Mouse (Mus musculus) forebrain, embryonic 10.5 days (tissue): ENCODE measurements around the gene Ttc26. TPM values are rescaled to one million over a fixed set of nuclear protein-coding genes. Genes with fewer than 3 reads are reported as not detected.
"Not testable (repeated sequence)": the region's sequence is repeated elsewhere in the genome, so short reads cannot be mapped to it uniquely, and the experiment has no call there.

ENCODE experiments used
- DNase-seq: peaks from one replicate; pipeline ENCODE4 v3.0.0-alpha.2; 2017; ENCODE audit warnings: low spot score; ENCODE audit errors: extremely low spot score
- H3K27ac ChIP-seq: fragments of 300-500 bp; sonication (generic); 2 replicates; pipeline ENCODE4 v1.5.1; 2016; ENCODE audit warnings: mild to moderate bottlenecking
- H3K27me3 ChIP-seq: fragments of 300-500 bp; sonication (generic); 2 replicates; pipeline ENCODE4 v1.6.1; 2016; ENCODE audit warnings: mild to moderate bottlenecking; ENCODE audit not compliant: poor library complexity, severe bottlenecking
- H3K36me3 ChIP-seq: fragments of 300-500 bp; sonication (generic); replicated peaks from 2 replicates; pipeline ENCODE4 v1.6.1; 2016; ENCODE audit warnings: mild to moderate bottlenecking, moderate library complexity
- H3K4me1 ChIP-seq: fragments of 300-500 bp; sonication (generic); 2 replicates; pipeline ENCODE4 v1.6.1; 2016
- H3K4me3 ChIP-seq: fragments of 300-500 bp; sonication (generic); 2 replicates; pipeline ENCODE4 v1.5.1; 2016; ENCODE audit warnings: mild to moderate bottlenecking, moderate library complexity
- H3K9me3 ChIP-seq: fragments of 300-500 bp; sonication (generic); 2 replicates; pipeline ENCODE4 v1.6.1; 2016; ENCODE audit warnings: mild to moderate bottlenecking, moderate library complexity
- WGBS: fragments of 180-500 bp; shearing (Covaris S2); methylation state at CpG from one replicate; pipeline ENCODE4 v1.1.7; 2016; 5-methylcytosine and 5-hydroxymethylcytosine counted together
- polyA plus RNA-seq: library from polyadenylated mRNA; unstranded; fragments of >200 nt; fragmentation: Nextera tagmentation; extraction: Ambion mirVana; gene quantifications from 2 replicates; pipeline ENCODE4 v1.2.1, GENCODE M21; 2016

Ttc26 gene
- polyA plus RNA-seq, 1 experiment from 2014 or later = 15.2 TPM

DNA sequence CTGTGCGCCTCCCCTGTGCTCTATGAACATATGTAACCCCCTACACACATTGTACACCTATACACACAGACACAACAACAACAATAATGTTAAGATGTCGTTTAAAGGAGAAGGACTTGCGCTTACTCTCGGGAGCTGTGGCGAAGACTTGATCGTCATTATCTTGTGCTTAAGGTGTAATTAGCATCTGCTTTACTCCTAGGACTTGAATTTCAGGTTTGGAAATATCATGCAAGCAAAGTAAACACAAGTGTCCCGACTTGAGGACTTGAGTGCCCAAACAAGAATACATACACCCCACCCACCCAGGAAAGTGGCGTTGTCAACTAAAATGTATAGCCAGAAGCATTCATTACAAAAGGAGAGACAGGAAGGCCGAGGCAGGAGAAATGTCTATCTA, 31.5 kb upstream of the Ttc26 start:
- Histone ChIP-seq H3K27me3 (peaks cover 60% of the 10 kb centered on the region), H3K36me3 (no peaks in the 10 kb centered on the region), H3K4me3 (no peak overlapping the region), H3K4me1 (peaks cover 15% of the 10 kb centered on the region), H3K9me3 (no peaks in the 10 kb centered on the region), H3K27ac (no peak overlapping the region)
- no peak for DNase-seq
- WGBS = 76% methylated on average over 9 of the region's 9 CpGs

DNA sequence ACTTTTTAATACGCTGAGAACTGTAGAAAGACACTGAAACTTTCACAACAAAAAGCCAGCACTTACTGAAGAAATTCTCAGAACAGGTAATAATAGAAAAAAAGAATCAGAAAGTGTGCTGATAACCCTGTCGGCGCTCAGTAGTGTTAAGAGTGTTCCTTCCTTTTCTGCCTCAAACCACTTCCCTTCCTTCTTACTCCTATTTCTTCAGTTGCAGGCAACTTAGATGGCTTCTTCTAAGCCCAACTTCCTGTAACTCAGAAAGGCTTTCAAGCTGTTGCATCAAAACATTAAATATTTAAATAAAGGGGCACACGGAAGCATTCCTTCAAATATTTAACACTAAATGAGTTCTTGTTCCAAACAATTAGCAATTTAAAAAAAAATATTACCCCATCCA, 29.3 kb upstream of the Ttc26 start:
- no peak overlapping the region for H3K27ac ChIP-seq
- no peaks in the 10 kb centered on the region for H3K9me3 ChIP-seq
- no peak for DNase-seq
- H3K36me3 ChIP-seq = no peaks in the 10 kb centered on the region
- H3K4me3 ChIP-seq = no peak overlapping the region
- peaks cover 81% of the 10 kb centered on the region for H3K27me3 ChIP-seq
- WGBS = 54% methylated on average over 4 of the region's 4 CpGs
- peaks cover 27% of the 10 kb centered on the region for H3K4me1 ChIP-seq

- no peaks in the 10 kb centered on the region for H3K36me3 ChIP-seq
- DNase-seq = peak; percentile 35
- WGBS = 6% methylated on average over 10 of the region's 10 CpGs
- H3K4me1 ChIP-seq = peaks cover 27% of the 10 kb centered on the region
- no peak overlapping the region for H3K27ac ChIP-seq
- H3K4me3 ChIP-seq = 0 out of 2 replicates have a peak overlapping the region, but pooled peaks have one; percentile 57
- H3K27me3 ChIP-seq = peaks cover 85% of the 10 kb centered on the region
- H3K9me3 ChIP-seq = no peaks in the 10 kb centered on the region
These were observed 28.8 kb upstream of the Ttc26 start for GRCm38 (mm10) chr6:38352451-38352850.

DNA sequence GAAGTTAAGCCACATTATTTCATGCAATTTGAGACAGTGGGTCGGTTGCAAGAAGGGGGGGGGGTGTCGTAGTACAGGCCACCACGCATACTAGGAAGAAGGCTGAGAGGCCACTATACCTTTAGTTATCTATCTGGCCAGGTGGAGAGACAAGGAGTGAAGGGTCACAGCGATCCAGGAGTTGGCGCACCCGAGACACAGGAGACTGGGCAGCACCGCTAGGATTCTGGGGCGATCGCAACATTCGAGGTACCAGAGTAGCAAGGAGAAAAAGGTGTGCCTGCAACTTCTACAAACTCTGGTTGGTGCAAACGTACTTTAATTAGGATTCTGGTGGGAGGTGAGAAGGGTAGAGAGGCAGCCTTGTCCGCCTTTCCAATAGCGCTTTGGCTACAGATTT, 28.1 kb upstream of the Ttc26 start:
- Histone ChIP-seq H3K9me3 (no peaks in the 10 kb centered on the region), H3K36me3 (no peaks in the 10 kb centered on the region), H3K27ac (no peak overlapping the region), H3K4me3 (peak overlapping the region; percentile 57), H3K27me3 (peaks cover 90% of the 10 kb centered on the region), H3K4me1 (peaks cover 27% of the 10 kb centered on the region)
- 4% methylated on average over 13 of the region's 13 CpGs for WGBS
- peak; percentile 18 for DNase-seq

DNA sequence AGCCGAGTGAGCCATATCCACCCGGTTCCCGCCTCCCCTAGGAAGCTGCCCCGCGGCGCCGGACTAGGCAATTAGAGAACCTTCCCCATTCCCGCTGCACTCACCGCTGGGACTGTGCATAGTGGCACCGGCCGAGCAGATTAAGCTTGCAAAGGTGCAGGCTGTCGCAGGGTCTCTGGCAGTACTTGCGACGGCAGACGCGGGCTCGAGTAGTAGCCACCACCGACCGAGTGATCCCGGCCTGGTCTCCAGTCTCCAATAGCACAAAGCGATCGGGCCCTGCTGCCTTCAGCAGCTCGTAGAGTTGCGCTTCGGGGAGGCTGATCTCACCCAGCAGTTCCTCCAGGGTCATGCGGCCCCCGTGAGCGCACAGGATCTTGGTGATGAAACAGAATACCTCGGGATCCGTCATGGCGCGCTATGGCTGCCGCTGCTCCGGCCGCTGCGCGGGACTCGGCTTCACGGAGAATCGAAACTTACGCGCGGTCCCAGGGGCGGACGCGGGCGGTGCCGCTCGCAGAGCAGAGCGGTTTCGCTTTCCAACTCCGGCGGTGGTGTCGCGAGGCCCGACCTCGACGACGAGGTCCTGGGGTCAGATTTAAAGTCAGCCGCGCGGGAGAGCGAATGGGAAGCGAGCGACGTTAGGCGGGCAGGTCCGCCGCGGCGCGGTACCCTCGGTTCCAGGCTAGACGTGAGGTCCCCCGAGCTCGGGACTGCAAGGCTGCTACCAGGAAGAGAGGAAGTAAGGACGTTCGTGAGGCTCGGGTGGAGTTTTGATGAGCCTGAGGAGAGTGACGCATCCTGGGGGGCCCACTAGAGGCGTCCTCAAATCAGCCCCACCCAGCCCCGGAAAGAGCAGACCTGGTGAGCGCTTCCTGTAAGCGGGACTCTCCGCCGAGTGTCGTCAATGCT, 27.2 kb upstream of the Ttc26 start, which contains the start of gene Zc3hav1:
TSS of gene Zc3hav1 (minus strand) at position 793 of the 912 bp plus-strand sequence.
- Histone ChIP-seq H3K27me3 (peaks cover 96% of the 10 kb centered on the region), H3K4me3 (peak within 1 kb of the TSS; percentile 57), H3K9me3 (no peaks in the 10 kb centered on the region), H3K27ac (peak within 1 kb of the TSS; percentile 73), H3K36me3 (no peaks in the 10 kb centered on the region), H3K4me1 (peaks cover 27% of the 10 kb centered on the region)
- under 1% methylated on average over 87 of the region's 87 CpGs for WGBS
- DNase-seq = peak; percentile 64

DNA sequence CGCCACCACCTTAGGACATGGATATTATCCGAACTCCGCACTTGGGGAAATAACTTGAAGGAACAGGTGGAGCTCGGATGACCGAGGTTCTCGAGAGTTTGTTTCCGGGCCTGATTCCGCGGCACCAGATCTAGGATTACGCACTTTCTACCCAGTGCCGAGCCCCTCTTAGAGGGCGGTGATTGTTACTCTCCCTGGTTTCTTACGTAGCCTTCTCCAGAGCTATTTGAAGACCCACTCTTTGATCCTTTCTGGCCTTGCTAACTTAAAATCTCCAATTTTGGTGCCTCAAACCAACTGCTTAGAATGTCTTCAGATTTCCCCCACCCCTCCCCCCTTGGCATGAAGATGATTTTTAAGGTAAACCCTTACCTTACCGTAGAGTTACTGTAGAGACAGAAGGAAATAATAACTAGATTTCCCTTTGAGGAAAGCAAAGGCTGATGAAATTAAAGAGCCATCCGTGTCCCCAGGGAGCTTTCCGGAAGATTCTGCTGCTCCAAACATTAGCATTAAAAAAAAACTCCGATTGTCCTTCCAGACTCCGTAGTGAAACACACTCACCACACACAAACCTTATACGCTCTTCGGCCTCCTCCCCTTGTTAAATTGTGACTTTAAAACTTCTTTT, 26.4 kb upstream of the Ttc26 start:
- no peak for DNase-seq
- Histone ChIP-seq H3K27ac (no peak overlapping the region), H3K9me3 (no peaks in the 10 kb centered on the region), H3K4me3 (peak overlapping the region; percentile 57), H3K36me3 (no peaks in the 10 kb centered on the region), H3K27me3 (peaks cover 90% of the 10 kb centered on the region), H3K4me1 (peaks cover 27% of the 10 kb centered on the region)
- WGBS = 1% methylated on average over 20 of the region's 20 CpGs

GRCm38 (mm10) chr6:38355354-38355823, 25.9 kb upstream of the Ttc26 start:
- H3K27me3 ChIP-seq = peaks cover 84% of the 10 kb centered on the region
- WGBS = under 1% methylated on average over 8 of the region's 8 CpGs
- peak overlapping the region; percentile 57 for H3K4me3 ChIP-seq
- peaks cover 27% of the 10 kb centered on the region for H3K4me1 ChIP-seq
- DNase-seq = no peak
- H3K36me3 ChIP-seq = no peaks in the 10 kb centered on the region
- H3K27ac ChIP-seq = no peak overlapping the region
- no peaks in the 10 kb centered on the region for H3K9me3 ChIP-seq

GRCm38 (mm10) chr6:38355862-38356261, 25.4 kb upstream of the Ttc26 start:
- peaks cover 79% of the 10 kb centered on the region for H3K27me3 ChIP-seq
- no peak overlapping the region for H3K4me3 ChIP-seq
- peaks cover 27% of the 10 kb centered on the region for H3K4me1 ChIP-seq
- no peak for DNase-seq
- H3K27ac ChIP-seq = no peak overlapping the region
- no peaks in the 10 kb centered on the region for H3K36me3 ChIP-seq
- 5% methylated on average over 7 of the region's 7 CpGs for WGBS
- H3K9me3 ChIP-seq = no peaks in the 10 kb centered on the region

DNA sequence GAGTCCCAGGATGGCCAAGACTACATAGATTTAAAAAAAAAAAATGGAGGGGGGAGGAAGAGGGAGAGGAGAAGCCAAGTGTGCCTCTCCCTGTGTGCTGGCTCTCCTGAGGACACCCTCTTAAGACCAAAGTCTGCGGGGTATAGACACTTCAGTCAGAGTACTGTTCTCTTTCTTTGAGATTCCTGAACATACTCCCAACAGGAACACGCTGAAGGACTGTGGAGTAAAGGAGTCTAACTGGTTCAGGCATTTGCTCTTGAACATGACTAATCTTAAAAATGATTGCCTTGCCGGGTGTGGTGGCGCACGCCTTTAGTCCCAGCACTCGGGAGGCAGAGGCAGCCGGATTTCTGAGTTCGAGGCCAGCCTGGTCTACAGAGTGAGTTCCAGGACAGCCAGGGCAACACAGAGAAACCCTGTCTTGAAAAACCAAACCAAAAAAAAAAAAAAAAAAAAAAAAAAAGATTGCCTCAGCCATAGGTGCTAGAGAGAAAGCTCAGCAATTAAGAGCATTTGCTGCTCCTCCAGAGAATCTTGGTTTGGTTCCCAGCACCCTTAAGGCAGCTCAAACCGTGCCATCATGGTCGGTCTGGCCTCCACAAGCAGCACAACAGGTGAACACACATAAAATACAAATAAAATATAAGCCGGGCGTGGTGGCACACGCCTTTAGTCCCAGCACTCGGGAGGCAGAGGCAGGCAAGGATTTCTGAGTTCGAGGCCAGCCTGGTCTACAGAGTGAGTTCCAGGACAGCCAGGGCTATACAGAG, 24.4 kb upstream of the Ttc26 start:
- 70% methylated on average over 15 of the region's 15 CpGs for WGBS
- Histone ChIP-seq H3K4me1 (peaks cover 27% of the 10 kb centered on the region), H3K27me3 (peaks cover 69% of the 10 kb centered on the region)
- H3K36me3 ChIP-seq, H3K27ac ChIP-seq, H3K4me3 ChIP-seq, DNase-seq, H3K9me3 ChIP-seq: not testable (repeated sequence)

DNA sequence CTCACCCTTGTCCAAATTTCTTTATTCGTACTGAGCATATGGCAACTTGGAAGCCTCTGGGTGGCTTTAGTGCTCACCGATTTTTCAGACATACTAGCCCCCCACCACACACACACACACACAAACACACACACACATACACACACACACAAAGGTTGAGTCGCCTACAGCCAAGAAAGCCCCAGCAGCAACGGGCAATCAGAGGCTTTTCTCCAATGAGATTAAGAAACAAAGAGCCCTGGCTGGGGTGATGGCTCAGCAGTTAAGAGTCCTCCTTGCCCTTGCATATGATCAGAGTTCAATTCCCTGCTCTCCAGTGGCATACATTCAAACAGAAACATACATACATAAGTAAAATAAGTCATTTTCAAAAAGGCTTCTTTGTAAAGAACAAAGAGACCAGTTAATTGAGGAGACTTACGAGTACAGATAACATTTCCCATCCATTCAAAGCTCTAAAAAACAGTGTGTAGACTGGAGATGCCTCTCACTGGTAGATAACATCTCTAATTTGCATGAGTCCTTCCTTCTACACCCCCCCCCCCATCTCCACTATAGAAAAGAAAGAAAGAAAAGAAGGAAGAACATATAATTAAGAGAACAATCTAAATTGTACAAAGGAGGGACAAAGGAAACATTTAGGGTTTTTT, 23.5 kb upstream of the Ttc26 start:
- peaks cover 27% of the 10 kb centered on the region for H3K4me1 ChIP-seq
- no peaks in the 10 kb centered on the region for H3K9me3 ChIP-seq
- WGBS = 27% methylated on average over 5 of the region's 5 CpGs
- DNase-seq = no peak
- H3K4me3 ChIP-seq = no peak overlapping the region
- H3K27ac ChIP-seq = no peak overlapping the region
- H3K36me3 ChIP-seq = no peaks in the 10 kb centered on the region
- peaks cover 61% of the 10 kb centered on the region for H3K27me3 ChIP-seq

DNA sequence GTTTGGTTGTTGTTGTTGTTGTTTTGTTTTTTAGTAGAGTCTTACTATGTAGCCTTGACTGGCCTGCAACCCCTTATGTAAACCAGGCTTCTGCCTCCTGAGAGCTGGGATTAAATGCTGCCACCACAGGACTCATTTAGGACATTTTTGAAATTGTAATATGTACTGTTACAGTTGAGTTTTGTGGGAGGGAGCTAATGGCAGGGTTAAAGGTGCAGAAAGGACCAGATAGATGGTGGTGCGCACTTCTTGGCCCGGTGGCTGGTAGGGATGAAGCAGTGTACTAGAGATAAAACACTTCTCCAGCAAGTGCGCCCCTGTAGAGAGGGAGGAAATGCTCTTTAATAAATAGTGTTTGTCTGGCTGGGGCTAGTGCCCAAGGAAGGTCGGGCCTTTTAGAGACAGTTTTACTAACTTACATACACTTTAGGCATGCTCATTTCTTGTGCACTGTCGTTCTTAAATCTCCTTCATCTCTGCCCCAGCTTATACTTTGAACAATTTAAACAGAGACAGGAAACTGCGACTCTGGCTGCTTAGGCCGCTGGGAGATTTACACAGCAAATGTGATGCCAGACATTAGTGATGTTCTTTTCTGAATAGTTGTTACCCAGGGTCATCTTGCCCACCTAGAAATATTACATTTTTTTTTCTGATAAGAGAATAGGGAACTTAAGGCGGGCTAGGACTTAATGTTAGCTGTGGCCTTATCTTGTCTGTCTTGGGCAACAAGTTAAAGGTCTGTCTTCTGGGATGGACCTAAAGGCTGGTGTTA, 22.8 kb upstream of the Ttc26 start:
- Histone ChIP-seq H3K36me3 (no peaks in the 10 kb centered on the region), H3K27ac (no peak overlapping the region), H3K27me3 (peaks cover 54% of the 10 kb centered on the region), H3K9me3 (no peaks in the 10 kb centered on the region), H3K4me3 (no peak overlapping the region), H3K4me1 (peaks cover 26% of the 10 kb centered on the region)
- WGBS = 71% methylated on average over 8 of the region's 8 CpGs
- no peak for DNase-seq
